Mouse (Mus musculus): ENCODE results near the gene Plcb4.

DNA sequence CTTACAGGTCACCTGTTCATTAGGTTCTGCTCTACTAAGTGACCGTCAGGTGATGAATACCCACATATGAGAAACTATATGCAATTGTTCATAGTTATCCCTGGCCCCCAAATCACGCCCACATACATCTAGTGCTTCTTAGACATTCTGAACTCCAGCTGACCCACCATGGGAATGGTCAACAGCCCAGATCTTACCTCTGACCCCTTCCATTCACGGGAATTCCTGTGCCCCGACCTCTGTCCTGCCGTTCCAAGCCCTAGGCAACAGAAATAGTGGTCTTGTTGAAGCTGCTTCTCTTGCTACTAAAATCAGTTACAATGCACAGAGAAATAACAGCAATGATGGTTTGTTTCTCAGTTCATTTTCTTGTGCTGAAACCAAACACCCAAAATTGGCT, 320.0 kb downstream of the Plcb4 start:
- TF ChIP-seq CTCF (IDR thresholded peaks at IDR 0.05; ENCODE audit: low read depth) (no peak), EP300 (optimal IDR thresholded peaks at IDR 0.05) (no peak)
